Mouse (Mus musculus) midbrain, postnatal 0 days (tissue): ENCODE measurements around the gene Map3k7. TPM values are rescaled to one million over a fixed set of nuclear protein-coding genes. Genes with fewer than 3 reads are reported as not detected.
A peak's percentile ranks its signal among the peaks of the same experiment; 100 is the strongest.

Source experiments
- ATAC-seq: fragments of 200-750 bp; cut with Nextera tagmentation; 2 replicates; pipeline ENCODE4 v1.8.0; 2017; ENCODE audit warnings: moderate number of reproducible peaks, mild to moderate bottlenecking, moderate TSS enrichment, moderate library complexity; ENCODE audit not compliant: low FRiP score
- DNase-seq: peaks from one replicate; pipeline ENCODE4 v3.0.0-alpha.2; 2015; ENCODE audit warnings: low spot score
- H3K27ac ChIP-seq: fragments of 300-500 bp; sonication (generic); 2 replicates; pipeline ENCODE4 v1.5.1; 2014; ENCODE audit warnings: low read depth, mild to moderate bottlenecking, low read length, mixed read lengths
- H3K27me3 ChIP-seq: fragments of 300-500 bp; sonication (generic); 2 replicates; pipeline ENCODE4 v1.6.1; 2014; ENCODE audit warnings: low read length, control low read depth, mixed read lengths; ENCODE audit not compliant: insufficient read depth
- H3K36me3 ChIP-seq: fragments of 300-500 bp; sonication (generic); 2 replicates; pipeline ENCODE4 v1.6.1; 2014; ENCODE audit warnings: low read length, control low read depth, mixed read lengths; ENCODE audit not compliant: insufficient read depth
- H3K4me1 ChIP-seq: fragments of 300-500 bp; sonication (generic); 2 replicates; pipeline ENCODE4 v1.6.1; 2014; ENCODE audit warnings: mild to moderate bottlenecking, control low read depth, antibody characterized with exemption, low read length, mixed read lengths; ENCODE audit not compliant: insufficient read depth
- H3K4me2 ChIP-seq: fragments of 300-500 bp; sonication (generic); 2 replicates; pipeline ENCODE4 v1.6.1; 2014; ENCODE audit warnings: low read depth, mild to moderate bottlenecking, low read length, mixed read lengths; ENCODE audit not compliant: poor library complexity, severe bottlenecking
- H3K4me3 ChIP-seq: fragments of 300-500 bp; sonication (generic); 2 replicates; pipeline ENCODE4 v1.5.1; 2014; ENCODE audit warnings: low read depth, mild to moderate bottlenecking, low read length, moderate library complexity
- H3K9ac ChIP-seq: fragments of 300-500 bp; sonication (generic); replicated peaks from 2 replicates; pipeline ENCODE4 v1.6.1; 2014; ENCODE audit warnings: mild to moderate bottlenecking, low read length, moderate library complexity, mixed read lengths; ENCODE audit not compliant: poor library complexity, severe bottlenecking
- H3K9me3 ChIP-seq: fragments of 300-500 bp; sonication (generic); 2 replicates; pipeline ENCODE4 v1.6.1; 2016; ENCODE audit warnings: low read length, control low read depth
- CTCF ChIP-seq: IDR thresholded peaks from 2 replicates; pipeline ENCODE4 v1.5.1; 2016; ENCODE audit warnings: antibody characterized with exemption, mild to moderate bottlenecking
- WGBS: fragments of 180-500 bp; shearing (Covaris S2); extraction: QIAGEN DNeasy Blood & Tissue Kit; methylation state at CpG from one replicate; pipeline ENCODE4 v1.1.7; 2014; 5-methylcytosine and 5-hydroxymethylcytosine counted together
- polyA plus RNA-seq: library from polyadenylated mRNA; unstranded; fragments of >200 nt; fragmentation: Nextera tagmentation; extraction: Ambion mirVana; gene quantifications from 2 replicates; pipeline ENCODE4 v1.2.1, GENCODE M21; 2015
- total RNA-seq: library from RNA; depleted of rRNA; stranded (reverse); fragments of >200 nt; gene quantifications from 2 replicates; pipeline ENCODE4 v1.2.3, GENCODE M21; 2014

The Map3k7 gene
- total and polyA plus RNA-seq, 2 experiments from 2014 or later: 15.5 to 38.7 TPM

DNA sequence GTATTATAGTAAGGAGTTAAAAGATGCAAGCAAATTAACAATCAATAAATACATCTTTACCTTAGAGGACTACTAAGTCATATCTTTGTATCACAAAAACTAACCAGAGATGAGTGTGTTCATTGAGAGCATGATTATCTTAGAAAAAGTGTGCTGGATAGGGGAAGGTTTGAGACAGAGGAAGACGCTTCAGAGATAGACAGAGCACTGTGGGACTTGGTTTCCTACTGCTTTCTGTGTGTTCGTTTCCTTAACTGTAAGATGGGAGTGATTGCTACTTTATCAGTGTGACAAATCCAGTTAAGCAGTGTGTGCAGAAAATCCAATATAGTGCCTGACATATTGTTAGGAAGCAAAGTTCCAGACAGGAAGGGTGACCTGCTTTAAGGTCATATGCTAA is 1.3 kb downstream of the Map3k7 start:
- TF ChIP-seq CTCF: no peak
- H3K9me3 ChIP-seq: no peaks in the 10 kb centered on the region
- ATAC-seq (no peak), DNase-seq (no peak)
- 24% methylated on average over 2 of the region's 2 CpGs for WGBS
- H3K4me1 ChIP-seq: peaks cover 2% of the 10 kb centered on the region; the same call in 1 of the 2 replicates
- no peaks in the 10 kb centered on the region for H3K27me3 ChIP-seq
- no peaks in the 10 kb centered on the region for H3K36me3 ChIP-seq
- H3K27ac ChIP-seq: no peak overlapping the region
- H3K4me2 ChIP-seq: peak overlapping the region; percentile 64
- H3K4me3 ChIP-seq: peak overlapping the region; percentile 82; the same call in 1 of the 2 replicates
- no peak overlapping the region for H3K9ac ChIP-seq

DNA sequence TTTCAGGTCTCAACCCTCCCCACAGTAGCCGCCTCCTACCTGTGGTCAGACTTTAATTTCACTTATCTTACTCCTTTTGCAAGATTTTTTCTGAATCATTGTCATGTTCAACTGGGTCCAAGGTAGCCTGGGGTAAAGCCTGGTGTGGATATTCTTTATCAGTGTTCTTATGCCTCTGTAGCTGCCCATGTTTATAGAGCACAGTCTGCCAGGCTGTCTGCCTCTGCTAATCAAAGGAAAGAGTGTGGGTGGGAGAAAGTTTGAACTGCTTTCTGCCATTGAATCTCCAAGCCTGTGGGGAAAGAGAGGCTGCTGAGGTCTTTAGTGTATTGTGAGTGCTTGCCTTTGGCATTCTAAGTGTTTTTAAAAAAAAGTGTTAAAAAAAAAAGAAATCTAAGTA is 7.5 kb downstream of the Map3k7 start:
- Histone ChIP-seq H3K9me3 (no peaks in the 10 kb centered on the region), H3K36me3 (0 out of 2 replicates have a peak, but pooled peaks cover 2% of the 10 kb centered on the region), H3K4me1 (no peaks in the 10 kb centered on the region), H3K4me3 (no peak overlapping the region), H3K27ac (no peak overlapping the region), H3K9ac (no peak overlapping the region), H3K27me3 (no peaks in the 10 kb centered on the region), H3K4me2 (no peak overlapping the region)
- no peak for TF ChIP-seq CTCF
- no peak for ATAC-seq
- no peak for DNase-seq
- 92% methylated on average over 1 of the region's 1 CpGs for WGBS

DNA sequence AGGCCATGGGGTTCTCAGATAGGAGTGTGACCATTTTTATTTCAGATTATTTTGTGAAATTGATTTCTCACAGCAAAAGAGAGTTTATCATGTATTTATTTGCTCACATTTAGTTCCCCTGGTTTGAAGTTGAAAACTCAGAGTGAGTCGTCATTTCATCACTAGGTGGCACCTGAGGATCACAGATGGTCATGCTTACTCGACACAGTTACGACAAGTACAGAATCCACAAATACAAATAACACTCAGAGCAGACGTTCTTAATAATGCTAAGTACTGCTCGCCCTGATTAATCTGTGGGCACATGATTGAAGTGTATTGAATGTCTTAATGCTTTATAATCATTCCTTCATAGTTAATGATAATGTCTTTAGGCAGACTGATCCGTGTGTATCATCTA is 8.3 kb downstream of the Map3k7 start:
- Histone ChIP-seq H3K4me3 (no peak overlapping the region), H3K27ac (no peak overlapping the region), H3K4me1 (no peaks in the 10 kb centered on the region), H3K27me3 (no peaks in the 10 kb centered on the region), H3K9ac (no peak overlapping the region), H3K36me3 (0 out of 2 replicates have a peak, but pooled peaks cover 3% of the 10 kb centered on the region), H3K9me3 (no peaks in the 10 kb centered on the region), H3K4me2 (no peak overlapping the region)
- DNase-seq: peak; percentile 26
- peak; percentile 67 for TF ChIP-seq CTCF
- WGBS: 42% methylated on average over 6 of the region's 6 CpGs
- ATAC-seq: no peak

DNA sequence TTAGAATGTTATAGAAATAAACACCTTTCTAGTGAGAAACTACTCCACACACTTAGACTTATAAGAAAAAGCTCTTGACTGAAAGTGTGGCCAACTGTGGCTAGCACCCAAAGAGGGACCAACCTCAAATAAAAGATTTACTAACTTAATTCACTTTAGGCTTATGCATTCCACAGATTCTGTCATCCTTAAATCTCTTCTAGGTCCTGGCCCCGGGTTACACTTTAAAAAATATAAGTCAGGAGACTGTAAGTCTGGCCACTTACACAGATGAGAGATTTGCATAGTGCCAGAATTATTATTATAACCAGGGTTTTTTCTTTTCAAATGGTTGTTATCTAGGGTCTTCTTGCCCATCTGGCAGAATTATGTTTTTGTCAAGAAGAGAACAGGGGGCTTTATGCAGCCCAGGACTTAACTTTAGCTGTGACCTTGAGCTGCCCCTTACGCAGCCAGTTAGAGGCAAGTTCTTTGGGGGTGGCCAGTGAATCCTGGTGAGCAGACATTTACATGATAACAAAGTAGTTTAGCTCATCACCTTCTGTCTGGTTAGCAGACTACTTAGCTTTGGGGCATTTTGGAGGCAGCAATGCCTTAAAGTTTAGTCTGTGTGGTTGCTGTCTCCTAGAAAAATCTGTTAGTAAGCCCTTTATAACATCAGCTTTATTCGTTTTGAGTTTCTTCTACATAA is 11.5 kb downstream of the Map3k7 start:
- Histone ChIP-seq H3K27ac (no peak overlapping the region), H3K9me3 (no peaks in the 10 kb centered on the region), H3K4me1 (no peaks in the 10 kb centered on the region), H3K9ac (no peak overlapping the region), H3K27me3 (no peaks in the 10 kb centered on the region), H3K4me2 (no peak overlapping the region), H3K36me3 (peaks cover 10% of the 10 kb centered on the region; the same call in 1 of the 2 replicates), H3K4me3 (no peak overlapping the region)
- WGBS: 77% methylated on average over 3 of the region's 3 CpGs
- ATAC-seq (no peak), DNase-seq (no peak)
- TF ChIP-seq CTCF: no peak

DNA sequence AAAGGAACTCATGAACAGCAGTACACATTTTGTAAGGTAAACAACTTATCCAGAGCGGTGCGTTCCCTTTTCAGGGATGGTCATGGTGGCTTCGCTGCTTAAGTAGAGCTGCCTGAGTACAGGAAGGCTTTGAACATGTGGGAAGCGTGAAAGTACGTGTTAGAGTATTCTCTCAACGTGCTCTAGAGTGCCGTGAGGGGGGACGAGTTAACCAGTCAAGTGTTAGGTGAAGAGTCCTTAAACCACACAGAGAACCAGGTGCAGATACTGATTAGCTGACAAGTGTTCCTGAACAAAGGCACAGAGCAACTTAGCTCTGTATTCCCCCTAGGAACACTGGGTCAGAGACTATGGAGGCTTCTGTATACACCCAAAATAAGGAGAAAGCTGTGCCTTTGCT is 18.0 kb downstream of the Map3k7 start:
- H3K4me3 ChIP-seq: no peak overlapping the region
- no peaks in the 10 kb centered on the region for H3K4me1 ChIP-seq
- no peak overlapping the region for H3K27ac ChIP-seq
- 93% methylated on average over 8 of the region's 8 CpGs for WGBS
- H3K27me3 ChIP-seq: no peaks in the 10 kb centered on the region
- no peak overlapping the region for H3K4me2 ChIP-seq
- TF ChIP-seq CTCF: no peak
- peaks cover 21% of the 10 kb centered on the region for H3K36me3 ChIP-seq
- H3K9ac ChIP-seq: no peak overlapping the region
- DNase-seq (no peak), ATAC-seq (no peak)
- no peaks in the 10 kb centered on the region for H3K9me3 ChIP-seq

DNA sequence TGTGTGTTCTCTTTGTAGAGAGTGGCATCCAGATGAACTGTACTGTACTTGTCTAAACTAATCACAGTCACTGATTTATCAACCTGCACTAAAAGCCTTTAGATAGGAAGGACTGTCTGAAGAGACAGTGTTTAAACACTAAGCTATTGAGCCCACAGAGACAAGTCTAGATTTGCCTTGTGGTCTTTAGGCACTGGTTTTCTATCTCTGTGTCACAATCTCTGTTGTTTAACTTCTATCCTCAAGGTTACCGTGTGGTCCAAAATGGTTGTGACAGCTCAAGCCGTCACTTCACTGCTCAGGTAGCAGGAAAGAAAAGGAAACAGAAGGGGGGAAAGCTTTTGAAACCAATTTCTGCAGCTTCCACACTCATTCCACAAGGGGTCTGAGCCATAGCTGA is 29.5 kb downstream of the Map3k7 start:
- Histone ChIP-seq H3K4me3 (no peak overlapping the region), H3K36me3 (peaks cover 22% of the 10 kb centered on the region), H3K4me2 (no peak overlapping the region), H3K27ac (no peak overlapping the region), H3K4me1 (no peaks in the 10 kb centered on the region), H3K27me3 (no peaks in the 10 kb centered on the region), H3K9ac (no peak overlapping the region), H3K9me3 (no peaks in the 10 kb centered on the region)
- no peak for DNase-seq
- no peak for ATAC-seq
- 94% methylated on average over 2 of the region's 2 CpGs for WGBS
- no peak for TF ChIP-seq CTCF
